Comparison of ENCODE assay signal across 18 mouse cellular contexts in genomic region chr7:28412826-28413225, GRCm38 (mm10). TPM values are rescaled to one million over a fixed set of nuclear protein-coding genes. Genes with fewer than 3 reads are reported as not detected.
DNase-seq lines count a peak whose midpoint lies in the region; ATAC-seq and TF ChIP-seq lines count a peak whose summit lies in the region.
"Had no signal": no experiment of that assay in that cellular context is flagged by ENCODE, and none has a peak within 500 bp of the region (broad histone marks: within the 10 kb centered on the region; RNA-seq: fewer than 3 reads in every experiment).

No protein-coding gene starts in this region.

- ATAC-seq in lung, embryonic 14.5 days (ENCODE audit: insufficient read depth): no peak
- no peak for ATAC-seq in forebrain, embryonic 14.5 days
- no peak for ATAC-seq in activated CD4-positive, CD25-positive, alpha-beta regulatory T cell, adult 4 months
- ATAC-seq: forebrain, embryonic 16.5 days had no signal

- 0 out of 2 replicates have a peak, but pooled peaks have one; percentile 9 for TF ChIP-seq CTCF in lung, embryonic 14.5 days (IDR thresholded peaks at IDR 0.05; ENCODE audit: low read depth)
- peak; percentile 26 for TF ChIP-seq CTCF in E14TG2a.4 (conservative IDR thresholded peaks at IDR 0.05; ENCODE audit: low read length)

- H3K36me3 ChIP-seq in lung, embryonic 14.5 days (ENCODE audit: insufficient read depth): peaks cover 81% of the 10 kb centered on the region
- peaks cover 99% of the 10 kb centered on the region for H3K36me3 ChIP-seq in E14TG2a.4 (ENCODE audit: insufficient read depth, low read length)
- peaks cover 81% of the 10 kb centered on the region for H3K36me3 ChIP-seq in forebrain, embryonic 14.5 days (ENCODE audit: control insufficient read depth, insufficient read depth, low read length)

- no peaks in the 10 kb centered on the region for H3K4me1 ChIP-seq in lung, embryonic 14.5 days (ENCODE audit: insufficient read depth)
- peaks cover 20% of the 10 kb centered on the region for H3K4me1 ChIP-seq in E14TG2a.4 (replicated peaks; ENCODE audit: low read depth, low read length)
- no peaks in the 10 kb centered on the region for H3K4me1 ChIP-seq in forebrain, embryonic 14.5 days (ENCODE audit: control insufficient read depth, insufficient read depth, low read length)
- H3K4me1 ChIP-seq: limb, embryonic 13.5 days; lung, embryonic 15.5 days; midbrain, embryonic 10.5 days had no signal

- H3K4me3 ChIP-seq in lung, embryonic 14.5 days (ENCODE audit: low read depth, low read length): no peak overlapping the region
- no peak overlapping the region for H3K4me3 ChIP-seq in E14TG2a.4 (replicated peaks; ENCODE audit: low read length)
- no peak overlapping the region for H3K4me3 ChIP-seq in forebrain, embryonic 14.5 days (ENCODE audit: low read depth, low read length)
- H3K4me3 ChIP-seq: left cerebral cortex, adult 2 months; limb, embryonic 13.5 days; lung, embryonic 15.5 days; midbrain, embryonic 10.5 days had no signal

- no peak overlapping the region for H3K4me2 ChIP-seq in lung, embryonic 14.5 days
- H3K4me2 ChIP-seq in forebrain, embryonic 14.5 days (ENCODE audit: low read length): no peak overlapping the region
- H3K4me2 ChIP-seq: heart, embryonic 11.5 days; limb, embryonic 13.5 days; lung, embryonic 15.5 days had no signal

- no peak overlapping the region for H3K27ac ChIP-seq in lung, embryonic 14.5 days (ENCODE audit: low read depth)
- no peak overlapping the region for H3K27ac ChIP-seq in forebrain, embryonic 14.5 days (ENCODE audit: low read depth, low read length)
- H3K27ac ChIP-seq: left cerebral cortex, adult 2 months; limb, embryonic 13.5 days; lung, embryonic 15.5 days; midbrain, embryonic 10.5 days had no signal

- H3K9ac ChIP-seq in lung, embryonic 14.5 days: no peak overlapping the region
- H3K9ac ChIP-seq in forebrain, embryonic 14.5 days (ENCODE audit: low read length): no peak overlapping the region
- H3K9ac ChIP-seq: limb, embryonic 13.5 days; lung, embryonic 15.5 days had no signal

- 83% methylated on average over 4 of the region's 4 CpGs for WGBS in lung, embryonic 14.5 days
- WGBS in forebrain, embryonic 14.5 days: 87% methylated on average over 4 of the region's 4 CpGs

- H3K9me3 ChIP-seq in lung, embryonic 14.5 days (ENCODE audit: low read depth, low read length): no peaks in the 10 kb centered on the region
- no peaks in the 10 kb centered on the region for H3K9me3 ChIP-seq in E14TG2a.4 (ENCODE audit: low read length)
- no peaks in the 10 kb centered on the region for H3K9me3 ChIP-seq in forebrain, embryonic 14.5 days (replicated peaks; ENCODE audit: control insufficient read depth, low read length)
- H3K9me3 ChIP-seq: limb, embryonic 13.5 days; lung, embryonic 15.5 days; midbrain, embryonic 10.5 days had no signal

- H3K27me3 ChIP-seq in lung, embryonic 14.5 days (ENCODE audit: insufficient read depth, low read length): no peaks in the 10 kb centered on the region
- H3K27me3 ChIP-seq in E14TG2a.4 (ENCODE audit: insufficient read depth, low read length): no peaks in the 10 kb centered on the region
- no peaks in the 10 kb centered on the region for H3K27me3 ChIP-seq in forebrain, embryonic 14.5 days (replicated peaks; ENCODE audit: control insufficient read depth, insufficient read depth, low read length)
- H3K27me3 ChIP-seq: limb, embryonic 13.5 days; lung, embryonic 15.5 days had no signal

- DNase-seq in lung, embryonic 14.5 days: no peak
- no peak for DNase-seq in lung, postnatal 14 days
- peak; percentile 24 for DNase-seq in T-cell, adult 2 months (ENCODE audit: low spot score)
- peak; percentile 38 for DNase-seq in thymus, postnatal 25 days
- no peak for DNase-seq in forebrain, embryonic 14.5 days (ENCODE audit: low spot score)
- DNase-seq: adrenal gland, adult 8-10 months; cerebellum, adult 9-10 months; embryo, embryonic 11 days; gastrocnemius, postnatal 10 days; heart, postnatal 4 days had no signal

RNA-seq across cellular contexts. Expression of gene Paf1, which starts 20.1 kb away (rescaled TPM):
- 73.1 and 75.4 TPM in 2 replicates for polyA plus RNA-seq in lung, embryonic 14.5 days (2014; fragmentation: Nextera tagmentation; extraction: Ambion mirVana)
- 59.3 and 73.1 TPM in 2 replicates for polyA plus RNA-seq in forebrain, embryonic 14.5 days (2014; fragmentation: Nextera tagmentation; extraction: Ambion mirVana)
- 10 to 100 TPM; 49.2 to 65.4 TPM for polyA plus RNA-seq in activated CD4-positive, CD25-positive, alpha-beta regulatory T cell, adult 4 months (2017; shearing (Covaris generic))

RNA-seq across cellular contexts. Expression of gene Med29, which starts 20.3 kb away (rescaled TPM):
- 45.9 and 49.1 TPM in 2 replicates for polyA plus RNA-seq in lung, embryonic 14.5 days (2014; fragmentation: Nextera tagmentation; extraction: Ambion mirVana)
- polyA plus RNA-seq in forebrain, embryonic 14.5 days (2014; fragmentation: Nextera tagmentation; extraction: Ambion mirVana): 42.3 and 52.9 TPM in 2 replicates
- 10 to 100 TPM; 29.7 to 30.6 TPM for polyA plus RNA-seq in activated CD4-positive, CD25-positive, alpha-beta regulatory T cell, adult 4 months (2017; shearing (Covaris generic))

RNA-seq across cellular contexts. Expression of gene Gmfg, which starts 24.4 kb away (rescaled TPM):
- 30.5 and 37.0 TPM in 2 replicates for polyA plus RNA-seq in lung, embryonic 14.5 days (2014; fragmentation: Nextera tagmentation; extraction: Ambion mirVana)
- 3.3 and 4.9 TPM in 2 replicates for polyA plus RNA-seq in forebrain, embryonic 14.5 days (2014; fragmentation: Nextera tagmentation; extraction: Ambion mirVana)
- polyA plus RNA-seq in activated CD4-positive, CD25-positive, alpha-beta regulatory T cell, adult 4 months (2017; shearing (Covaris generic)): 100 to 1,000 TPM; 694 to 773 TPM

RNA-seq across cellular contexts. Expression of gene Zfp36, which starts 32.8 kb away (rescaled TPM):
- polyA plus RNA-seq in lung, embryonic 14.5 days (2014; fragmentation: Nextera tagmentation; extraction: Ambion mirVana): 12.9 and 13.2 TPM in 2 replicates
- polyA plus RNA-seq in forebrain, embryonic 14.5 days (2014; fragmentation: Nextera tagmentation; extraction: Ambion mirVana): 3.3 and 5.6 TPM in 2 replicates
- polyA plus RNA-seq in activated CD4-positive, CD25-positive, alpha-beta regulatory T cell, adult 4 months (2017; shearing (Covaris generic)): 100 to 1,000 TPM; 107 to 125 TPM

RNA-seq across cellular contexts. Expression of gene Lrfn1, which starts 39.0 kb away (rescaled TPM):
- polyA plus RNA-seq in lung, embryonic 14.5 days (2014; fragmentation: Nextera tagmentation; extraction: Ambion mirVana): 4.4 and 6.6 TPM in 2 replicates
- 8.7 and 9.8 TPM in 2 replicates for polyA plus RNA-seq in forebrain, embryonic 14.5 days (2014; fragmentation: Nextera tagmentation; extraction: Ambion mirVana)
- polyA plus RNA-seq in activated CD4-positive, CD25-positive, alpha-beta regulatory T cell, adult 4 months (2017; shearing (Covaris generic)): not detected

Comparison
In these comparisons a context has a peak if more than half of its experiments do, and no peak if none do; other contexts are left out.
1. DNase-seq: peak in T-cell, adult 2 months (single experiment) and thymus, postnatal 25 days (single experiment); none in lung, embryonic 14.5 days (single experiment), lung, postnatal 14 days (single experiment) and forebrain, embryonic 14.5 days (single experiment).
2. RNA of gene Gmfg, which starts 24.4 kb away (polyA plus RNA-seq): 694 to 773 TPM in activated CD4-positive, CD25-positive, alpha-beta regulatory T cell, adult 4 months; 30.5 to 37.0 TPM in lung, embryonic 14.5 days and 3.3 to 4.9 TPM in forebrain, embryonic 14.5 days; every median in the first group is over 10 times any median in the second.